Mouse (Mus musculus): ENCODE data around the gene Fam214a. TPM values are rescaled to one million over a fixed set of nuclear protein-coding genes. Genes with fewer than 3 reads are reported as not detected.
A peak's percentile ranks its signal among the peaks of the same experiment; 100 is the strongest.

Fam214a gene
- polyA plus RNA-seq, 1 experiment from 2014 or later: 11.4 TPM

GRCm38 (mm10) chr9:74971191-74971976 is 18.7 kb downstream of the Fam214a start:
- ATAC-seq (replicated peaks; ENCODE audit: insufficient number of reproducible peaks, insufficient read depth, low FRiP score, low read depth): no peak
- Histone ChIP-seq H3K9me3 (replicated peaks) (no peaks in the 10 kb centered on the region), H3K27ac (0 out of 2 replicates have a peak overlapping the region, but pooled peaks have one; percentile 24), H3K4me1 (replicated peaks) (peaks cover 22% of the 10 kb centered on the region), H3K9ac (no peak overlapping the region), H3K4me3 (no peak overlapping the region), H3K27me3 (no peaks in the 10 kb centered on the region), H3K36me3 (no peaks in the 10 kb centered on the region), H3K4me2 (no peak overlapping the region)
- 76% methylated on average over 12 of the region's 12 CpGs for WGBS

GRCm38 (mm10) chr9:74972736-74973135 is 20.1 kb downstream of the Fam214a start:
- Histone ChIP-seq H3K27ac (no peak overlapping the region), H3K9ac (no peak overlapping the region), H3K36me3 (no peaks in the 10 kb centered on the region), H3K4me2 (no peak overlapping the region), H3K27me3 (no peaks in the 10 kb centered on the region), H3K4me3 (no peak overlapping the region), H3K4me1 (replicated peaks) (peaks cover 31% of the 10 kb centered on the region), H3K9me3 (replicated peaks) (no peaks in the 10 kb centered on the region)
- no peak for ATAC-seq (replicated peaks; ENCODE audit: insufficient number of reproducible peaks, insufficient read depth, low FRiP score, low read depth)
- WGBS: 82% methylated on average over 5 of the region's 5 CpGs

GRCm38 (mm10) chr9:74973154-74973553 is 20.5 kb downstream of the Fam214a start:
- H3K4me3 ChIP-seq: no peak overlapping the region
- no peaks in the 10 kb centered on the region for H3K36me3 ChIP-seq
- no peak overlapping the region for H3K4me2 ChIP-seq
- H3K9ac ChIP-seq: no peak overlapping the region
- no peaks in the 10 kb centered on the region for H3K9me3 ChIP-seq (replicated peaks)
- ATAC-seq (replicated peaks; ENCODE audit: insufficient number of reproducible peaks, insufficient read depth, low FRiP score, low read depth): no peak
- no peak overlapping the region for H3K27ac ChIP-seq
- WGBS: 92% methylated on average over 4 of the region's 4 CpGs
- H3K4me1 ChIP-seq (replicated peaks): peaks cover 35% of the 10 kb centered on the region
- H3K27me3 ChIP-seq: no peaks in the 10 kb centered on the region

GRCm38 (mm10) chr9:74974758-74975157 is 22.1 kb downstream of the Fam214a start:
- WGBS: 3% methylated on average over 11 of the region's 11 CpGs
- Histone ChIP-seq H3K27me3 (no peaks in the 10 kb centered on the region), H3K4me1 (replicated peaks) (peaks cover 39% of the 10 kb centered on the region), H3K27ac (peak overlapping the region; percentile 94), H3K4me2 (peak overlapping the region; percentile 65), H3K4me3 (peak overlapping the region; percentile 8; the same call in 1 of the 2 replicates), H3K9me3 (replicated peaks) (no peaks in the 10 kb centered on the region), H3K9ac (peak overlapping the region; percentile 44; the same call in 1 of the 2 replicates), H3K36me3 (no peaks in the 10 kb centered on the region)
- peak; percentile 37; the same call in 1 of the 2 replicates for ATAC-seq (replicated peaks; ENCODE audit: insufficient number of reproducible peaks, insufficient read depth, low FRiP score, low read depth)

GRCm38 (mm10) chr9:74975416-74975815 is 22.7 kb downstream of the Fam214a start:
- peak overlapping the region; percentile 57 for H3K9ac ChIP-seq
- H3K4me3 ChIP-seq: peak overlapping the region; percentile 62
- H3K4me2 ChIP-seq: peak overlapping the region; percentile 65
- no peaks in the 10 kb centered on the region for H3K27me3 ChIP-seq
- H3K9me3 ChIP-seq (replicated peaks): no peaks in the 10 kb centered on the region
- no peak for ATAC-seq (replicated peaks; ENCODE audit: insufficient number of reproducible peaks, insufficient read depth, low FRiP score, low read depth)
- no peaks in the 10 kb centered on the region for H3K36me3 ChIP-seq
- peaks cover 42% of the 10 kb centered on the region for H3K4me1 ChIP-seq (replicated peaks)
- WGBS: 8% methylated on average over 7 of the region's 7 CpGs
- peak overlapping the region; percentile 94 for H3K27ac ChIP-seq

GRCm38 (mm10) chr9:74975911-74976563 is 23.4 kb downstream of the Fam214a start:
- Histone ChIP-seq H3K4me2 (peak overlapping the region; percentile 65), H3K36me3 (no peaks in the 10 kb centered on the region), H3K9me3 (replicated peaks) (no peaks in the 10 kb centered on the region), H3K9ac (peak overlapping the region; percentile 57), H3K4me3 (peak overlapping the region; percentile 62), H3K4me1 (replicated peaks) (peaks cover 43% of the 10 kb centered on the region), H3K27me3 (no peaks in the 10 kb centered on the region), H3K27ac (peak overlapping the region; percentile 94)
- under 1% methylated on average over 23 of the region's 23 CpGs for WGBS
- ATAC-seq (replicated peaks; ENCODE audit: insufficient number of reproducible peaks, insufficient read depth, low FRiP score, low read depth): peak; percentile 98

GRCm38 (mm10) chr9:74977251-74977650 is 24.6 kb downstream of the Fam214a start:
- Histone ChIP-seq H3K27ac (no peak overlapping the region), H3K4me3 (no peak overlapping the region), H3K36me3 (no peaks in the 10 kb centered on the region), H3K4me1 (replicated peaks) (peaks cover 52% of the 10 kb centered on the region), H3K4me2 (peak overlapping the region; percentile 65), H3K9ac (no peak overlapping the region), H3K27me3 (no peaks in the 10 kb centered on the region), H3K9me3 (replicated peaks) (no peaks in the 10 kb centered on the region)
- WGBS: 89% methylated on average over 2 of the region's 2 CpGs
- ATAC-seq (replicated peaks; ENCODE audit: insufficient number of reproducible peaks, insufficient read depth, low FRiP score, low read depth): no peak

- Histone ChIP-seq H3K4me1 (replicated peaks) (peaks cover 54% of the 10 kb centered on the region), H3K27me3 (no peaks in the 10 kb centered on the region)
- no peak for ATAC-seq (replicated peaks; ENCODE audit: insufficient number of reproducible peaks, insufficient read depth, low FRiP score, low read depth)
Measured at GRCm38 (mm10) chr9:74977962-74978361, 25.3 kb downstream of the Fam214a start.

GRCm38 (mm10) chr9:74978868-74979267 is 26.2 kb downstream of the Fam214a start:
- Histone ChIP-seq H3K4me1 (replicated peaks) (peaks cover 54% of the 10 kb centered on the region), H3K4me3 (no peak overlapping the region), H3K27ac (no peak overlapping the region), H3K27me3 (no peaks in the 10 kb centered on the region), H3K4me2 (no peak overlapping the region), H3K9ac (no peak overlapping the region), H3K36me3 (no peaks in the 10 kb centered on the region), H3K9me3 (replicated peaks) (no peaks in the 10 kb centered on the region)
- WGBS: 80% methylated on average over 7 of the region's 7 CpGs
- no peak for ATAC-seq (replicated peaks; ENCODE audit: insufficient number of reproducible peaks, insufficient read depth, low FRiP score, low read depth)

More at GRCm38 (mm10) chr9:74977962-74978361, 25.3 kb downstream of the Fam214a start:
- Histone ChIP-seq H3K27ac (no peak overlapping the region), H3K9me3 (replicated peaks) (no peaks in the 10 kb centered on the region), H3K36me3 (no peaks in the 10 kb centered on the region), H3K4me2 (peak overlapping the region; percentile 14; the same call in 1 of the 2 replicates), H3K9ac (no peak overlapping the region), H3K4me3 (no peak overlapping the region)
- WGBS: 52% methylated on average over 7 of the region's 7 CpGs

- no peak overlapping the region for H3K27ac ChIP-seq
- 84% methylated on average over 5 of the region's 5 CpGs for WGBS
- H3K4me3 ChIP-seq: no peak overlapping the region
- no peaks in the 10 kb centered on the region for H3K27me3 ChIP-seq
- H3K9me3 ChIP-seq (replicated peaks): no peaks in the 10 kb centered on the region
- H3K4me1 ChIP-seq (replicated peaks): peaks cover 51% of the 10 kb centered on the region
- no peaks in the 10 kb centered on the region for H3K36me3 ChIP-seq
- H3K4me2 ChIP-seq: no peak overlapping the region
- ATAC-seq (replicated peaks; ENCODE audit: insufficient number of reproducible peaks, insufficient read depth, low FRiP score, low read depth): no peak
- H3K9ac ChIP-seq: no peak overlapping the region
Measured at GRCm38 (mm10) chr9:74979371-74979770, 26.7 kb downstream of the Fam214a start.

GRCm38 (mm10) chr9:74979866-74980265 is 27.2 kb downstream of the Fam214a start:
- Histone ChIP-seq H3K4me1 (replicated peaks) (peaks cover 46% of the 10 kb centered on the region), H3K4me2 (no peak overlapping the region), H3K9me3 (replicated peaks) (no peaks in the 10 kb centered on the region), H3K4me3 (no peak overlapping the region), H3K27ac (no peak overlapping the region), H3K9ac (no peak overlapping the region), H3K36me3 (no peaks in the 10 kb centered on the region), H3K27me3 (no peaks in the 10 kb centered on the region)
- ATAC-seq (replicated peaks; ENCODE audit: insufficient number of reproducible peaks, insufficient read depth, low FRiP score, low read depth): no peak
- 75% methylated on average over 1 of the region's 1 CpGs for WGBS

All from heart, embryonic 15.5 days (tissue).